Mouse (Mus musculus) urinary bladder, adult 18-20 months (tissue): ENCODE results near the gene A430089I19Rik.
"Not testable (repeated sequence)": the region's sequence is repeated elsewhere in the genome, so short reads cannot be mapped to it uniquely, and the experiment has no call there.

ENCODE experiments used
- DNase-seq, 2 experiments: peaks; one replicate each; pipeline ENCODE4 v3.0.0; 2022; ENCODE audit warnings: low spot score in 2 of 2, mixed read lengths in 2 of 2

Gene A430089I19Rik

GRCm38 (mm10) chr5:94306696-94307095, at the start of gene A430089I19Rik:
A430089I19Rik (minus strand) TSS chr5:94306796.
- not testable (repeated sequence) for DNase-seq

DNA sequence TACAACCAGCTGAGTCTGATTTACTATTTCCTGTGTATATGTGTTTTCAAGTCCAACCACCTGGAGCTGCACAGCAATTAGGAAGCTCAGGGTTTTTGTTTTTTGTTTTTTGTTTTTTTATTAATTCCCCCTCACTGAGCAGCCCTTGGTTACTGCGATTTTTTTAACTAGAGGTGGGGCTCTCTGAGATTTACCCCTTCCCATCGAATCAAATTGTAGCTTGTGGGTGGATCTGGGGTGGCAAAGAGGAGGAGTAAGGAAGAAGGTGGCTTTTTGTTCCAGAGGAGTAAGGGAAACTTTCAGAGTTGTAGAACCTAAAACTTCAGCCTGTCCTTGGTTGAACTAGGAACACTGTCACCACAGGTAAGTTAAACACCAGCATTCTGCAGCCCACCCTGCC, 32.9 kb upstream of the A430089I19Rik start, which contains the start of gene AA792892:
Gene AA792892, plus strand, starts transcription at position 301 of the 400 bp plus-strand sequence.
- DNase-seq: not testable (repeated sequence)

DNA sequence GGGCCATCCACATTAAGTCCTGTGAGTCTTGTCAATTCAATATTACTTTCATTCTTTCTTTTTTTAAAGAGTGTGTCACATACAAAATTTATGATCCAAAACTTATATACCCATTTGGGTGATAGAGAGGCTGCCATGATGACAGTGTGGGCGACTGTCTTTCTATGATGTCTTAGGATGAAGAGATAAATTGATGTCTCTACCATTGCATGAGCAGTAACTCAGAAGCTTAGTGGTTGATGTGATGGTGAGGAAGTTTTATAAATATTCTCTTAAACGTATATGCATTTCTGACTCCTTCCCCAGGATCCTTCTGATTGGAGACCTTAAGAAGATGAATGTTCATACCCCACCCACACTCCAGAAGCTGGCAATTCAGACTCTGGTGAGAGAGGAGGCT, 7.5 kb upstream of the A430089I19Rik start, which contains the start of gene Gm6502:
Gene Gm6502, plus strand, starts transcription at position 301 of the 400 bp plus-strand sequence.
- not testable (repeated sequence) for DNase-seq
